Mouse (Mus musculus): Measurements from ENCODE around the gene Tulp2. TPM values are rescaled to one million over a fixed set of nuclear protein-coding genes. Genes with fewer than 3 reads are reported as not detected.
"Not testable (repeated sequence)": the region's sequence is repeated elsewhere in the genome, so short reads cannot be mapped to it uniquely, and the experiment has no call there.

Tulp2 gene
- polyA plus RNA-seq, 2 experiments from 2014 or later, result 1.2 TPM

DNA sequence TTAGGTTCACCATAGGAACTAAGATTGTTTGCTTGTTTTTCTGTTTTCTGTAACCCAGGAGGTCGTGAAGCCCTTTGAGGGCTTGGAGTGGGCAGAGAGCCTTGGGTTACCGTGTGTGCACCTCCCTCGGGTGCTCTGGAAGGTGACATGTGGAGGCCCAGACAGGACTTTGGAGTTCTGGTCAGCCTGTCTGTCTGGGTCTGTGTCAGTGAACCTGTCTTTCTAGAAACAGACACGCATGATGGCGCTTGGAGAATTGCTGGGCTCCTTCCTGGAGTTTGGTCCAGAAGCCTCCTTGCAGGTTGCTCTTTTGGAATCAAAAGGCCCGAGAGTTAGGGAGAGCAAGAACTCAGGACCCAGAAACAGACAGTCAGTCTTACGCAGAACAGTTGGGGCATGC lies 21.3 kb upstream of the Tulp2 start:
- no peak for ATAC-seq

DNA sequence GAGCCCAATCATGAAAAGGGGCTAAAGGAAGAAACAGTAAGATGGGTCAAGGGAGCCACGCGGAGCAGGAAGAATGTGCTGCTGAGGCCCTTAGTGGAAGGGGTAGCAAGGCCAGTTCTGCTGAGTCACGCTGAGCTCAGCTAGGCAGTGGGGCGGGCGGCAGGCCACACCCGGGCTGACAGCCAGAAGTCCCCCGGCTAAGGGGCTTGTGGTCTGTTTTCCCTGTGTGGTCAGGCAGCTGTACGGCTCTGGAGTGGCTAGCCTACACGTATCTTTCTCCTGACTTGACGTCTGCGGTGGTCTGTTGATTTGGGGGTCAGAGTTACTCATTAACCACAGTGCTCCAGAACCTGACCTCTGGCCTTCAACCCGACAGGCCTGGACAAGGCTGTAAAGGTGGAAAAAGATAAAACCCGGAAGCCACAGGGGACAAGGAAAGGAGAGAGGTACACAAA lies 20.8 kb upstream of the Tulp2 start:
- ATAC-seq, result no peak

DNA sequence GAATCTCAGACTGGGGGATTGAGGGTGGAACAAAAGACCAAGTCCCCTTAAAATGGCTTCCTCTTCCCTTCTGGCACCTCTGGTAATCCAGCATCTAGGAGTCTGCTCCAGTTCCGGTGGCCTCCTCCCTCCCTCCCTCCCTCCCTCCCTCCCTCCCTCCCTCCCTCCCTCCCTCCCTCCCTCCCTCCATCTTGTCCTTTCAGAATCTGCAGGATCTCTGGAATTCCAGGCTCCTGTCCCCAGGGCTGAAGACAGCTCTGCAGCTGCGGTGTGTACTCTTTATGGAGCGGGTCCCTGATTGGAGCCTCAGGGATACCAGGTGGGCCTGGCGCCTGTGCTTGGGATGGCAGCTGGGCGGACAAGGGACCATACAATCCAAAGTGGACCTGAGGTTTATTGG lies 20.4 kb upstream of the Tulp2 start:
- no peak for ATAC-seq

DNA sequence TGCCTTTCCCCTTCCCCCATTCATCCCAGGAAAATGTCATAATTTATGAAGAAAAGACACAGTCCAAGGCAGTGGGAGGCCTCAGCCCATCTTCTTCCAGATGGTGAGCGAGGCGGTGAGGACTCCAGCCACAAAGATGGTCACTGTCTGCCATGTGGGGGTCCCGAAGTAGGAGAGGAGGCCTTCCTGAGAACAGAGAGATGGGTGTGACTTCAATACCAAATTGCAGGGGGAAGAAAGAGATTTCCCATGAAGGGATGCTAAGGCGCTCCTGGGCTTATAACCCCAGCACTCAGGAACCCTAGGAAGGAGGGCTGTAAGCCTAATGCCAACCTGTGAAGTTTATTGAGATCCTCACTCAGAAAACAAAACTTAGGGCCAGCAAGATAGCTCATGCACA lies 19.9 kb upstream of the Tulp2 start:
- no peak for ATAC-seq

DNA sequence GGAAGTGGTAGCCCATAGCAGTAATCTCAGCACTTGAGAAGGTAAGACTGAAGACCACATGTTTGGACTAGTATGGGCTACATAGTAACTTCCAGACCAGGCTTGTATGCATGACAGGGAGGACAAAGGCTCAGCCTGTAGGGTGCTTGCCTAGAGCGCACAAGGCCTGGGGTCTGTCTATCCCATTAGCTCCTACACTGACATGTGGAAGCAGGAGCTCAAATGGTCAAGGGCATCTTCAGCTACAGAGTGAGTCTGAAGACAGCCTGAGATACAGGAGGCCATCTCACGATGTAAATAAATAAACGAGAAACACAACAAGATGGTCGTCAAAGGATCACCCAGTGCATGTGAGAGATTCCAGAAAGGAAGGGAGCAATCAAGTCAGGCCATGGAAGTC lies 19.4 kb upstream of the Tulp2 start:
- no peak for ATAC-seq

DNA sequence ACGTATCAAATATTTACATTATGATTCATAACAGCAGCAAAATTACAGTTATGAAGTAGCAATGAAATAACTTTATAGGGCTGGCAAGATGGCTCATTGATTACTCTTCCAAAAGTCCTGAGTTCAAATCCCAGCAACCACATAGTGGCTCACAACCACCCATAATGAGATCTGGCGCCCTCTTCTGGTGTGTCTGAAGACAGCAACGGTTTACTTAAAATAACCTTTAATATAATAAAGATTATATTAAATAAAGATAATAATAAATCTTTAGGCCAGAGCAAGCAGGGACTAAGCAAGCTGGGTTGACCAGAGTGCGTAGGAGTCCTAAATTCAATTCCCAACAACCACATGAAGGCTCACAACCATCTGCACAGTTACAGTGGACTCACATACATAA lies 18.8 kb upstream of the Tulp2 start:
- ATAC-seq, result not testable (repeated sequence)

DNA sequence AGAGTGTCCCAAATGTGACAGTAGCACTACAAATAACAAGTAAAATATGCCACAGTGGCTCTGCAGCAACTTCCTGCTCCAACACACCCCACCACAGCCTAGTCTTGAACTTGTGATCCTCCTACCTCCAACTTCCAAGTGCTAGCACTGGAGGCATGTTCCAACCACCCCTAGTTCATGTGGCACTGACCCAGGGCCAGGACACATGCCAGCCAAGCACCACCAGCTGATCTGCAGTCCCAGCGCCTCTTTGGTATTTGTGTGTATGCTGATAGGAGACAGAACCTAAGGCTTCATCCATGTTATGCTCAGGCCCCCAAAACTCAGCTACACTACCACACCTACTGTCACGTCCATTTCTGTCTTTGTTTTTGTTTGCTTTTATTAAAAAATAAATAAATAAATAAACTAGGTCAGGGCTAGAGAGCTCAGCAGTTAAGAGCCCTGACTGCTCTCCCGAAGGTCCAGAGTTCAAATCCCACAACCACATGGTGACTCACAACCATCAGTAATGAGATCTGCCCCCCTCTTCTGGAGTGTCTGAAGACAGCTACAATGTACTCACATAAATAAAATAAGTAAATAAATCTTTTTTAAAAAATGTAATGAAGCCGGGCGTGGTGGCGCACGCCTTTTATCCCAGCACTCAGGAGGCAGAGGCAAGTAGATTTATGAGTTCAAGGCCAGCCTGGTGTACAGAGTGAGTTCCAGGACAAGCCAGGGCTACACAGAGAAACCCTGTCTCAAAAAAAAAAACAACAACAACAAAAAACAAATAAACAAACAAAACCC lies 17.5 kb upstream of the Tulp2 start:
- ATAC-seq, result no peak

DNA sequence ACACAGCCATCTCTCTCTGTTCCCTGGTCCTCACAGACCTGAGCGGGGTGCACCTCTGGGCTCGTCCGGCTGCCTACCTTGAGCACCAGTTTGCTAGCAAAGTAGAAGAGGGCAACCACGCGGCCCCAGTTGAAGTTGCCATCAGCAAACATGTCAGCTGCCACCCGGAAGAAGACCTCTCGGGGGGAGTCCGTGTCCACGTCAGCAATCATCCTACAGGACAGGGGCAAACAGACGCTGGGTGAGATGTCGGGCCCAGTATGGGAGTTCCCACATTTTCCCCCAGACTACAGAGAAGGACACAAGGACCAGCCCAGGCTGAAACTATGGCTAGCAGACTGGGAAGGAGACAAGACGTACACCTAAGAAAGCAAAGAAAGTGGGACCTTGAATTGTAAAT lies 16.6 kb upstream of the Tulp2 start:
- no peak for ATAC-seq

DNA sequence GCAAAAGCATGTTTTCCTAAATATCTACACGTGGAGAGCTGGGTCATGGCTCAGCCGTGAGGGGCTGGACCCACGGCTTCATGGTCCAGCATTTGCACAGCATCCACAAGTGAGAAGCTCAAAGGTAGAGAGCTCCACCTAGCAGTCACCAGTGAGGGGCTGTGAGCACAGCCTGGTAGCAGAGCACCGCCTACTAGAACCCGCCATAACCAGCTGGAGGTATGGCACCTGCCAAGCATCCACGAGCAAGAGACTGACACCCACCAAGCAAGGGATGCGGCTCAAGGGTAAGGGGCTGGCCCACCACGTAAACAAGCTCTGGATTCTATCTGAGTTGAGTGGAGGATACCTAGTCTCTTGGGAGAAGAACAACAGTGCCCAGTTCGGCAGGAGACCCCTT lies 16.1 kb upstream of the Tulp2 start:
- ATAC-seq, result no peak

DNA sequence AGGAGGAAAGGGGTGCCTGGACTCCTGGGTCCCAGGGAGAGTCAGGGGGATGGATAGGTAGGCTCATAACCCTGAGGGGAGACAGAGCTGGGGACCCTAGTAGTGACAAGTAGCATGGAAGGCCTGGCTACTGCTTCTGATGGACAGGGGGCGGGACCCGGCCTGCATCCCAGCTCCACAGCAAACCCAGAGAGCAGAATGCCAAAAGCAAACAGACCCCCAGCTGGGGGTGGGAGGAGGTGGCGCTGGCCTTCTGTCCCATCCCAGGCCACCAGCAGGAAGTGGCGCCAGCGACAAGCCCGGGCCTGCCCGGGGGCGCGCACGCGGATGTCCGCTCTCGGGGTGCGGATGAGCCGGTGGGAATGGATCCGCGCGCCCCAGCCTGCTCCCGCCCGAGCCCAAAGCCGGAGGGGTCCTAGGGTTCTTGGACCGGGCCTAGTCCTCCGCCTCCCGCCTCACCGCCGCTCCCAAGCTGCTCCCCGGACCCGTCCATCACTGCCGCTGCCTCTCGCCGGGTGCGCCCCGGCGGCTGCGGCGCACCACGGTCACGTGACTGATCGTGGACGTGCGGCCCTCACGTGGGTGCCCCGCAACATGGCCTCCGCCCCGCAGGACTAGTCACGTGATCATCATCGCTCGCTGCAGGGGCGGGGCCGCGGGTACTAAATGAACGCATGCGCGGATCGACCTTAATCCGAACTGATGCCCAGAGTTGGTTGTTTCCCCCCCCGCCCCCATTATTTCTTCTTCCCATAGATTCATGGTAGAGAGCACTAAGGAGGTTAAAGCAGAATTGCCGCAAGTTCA lies 15.2 kb upstream of the Tulp2 start, which contains the start of gene Bax:
Bax (minus strand) TSS at position 616 of the 807 bp plus-strand sequence.
- ATAC-seq, result peak; percentile 85

DNA sequence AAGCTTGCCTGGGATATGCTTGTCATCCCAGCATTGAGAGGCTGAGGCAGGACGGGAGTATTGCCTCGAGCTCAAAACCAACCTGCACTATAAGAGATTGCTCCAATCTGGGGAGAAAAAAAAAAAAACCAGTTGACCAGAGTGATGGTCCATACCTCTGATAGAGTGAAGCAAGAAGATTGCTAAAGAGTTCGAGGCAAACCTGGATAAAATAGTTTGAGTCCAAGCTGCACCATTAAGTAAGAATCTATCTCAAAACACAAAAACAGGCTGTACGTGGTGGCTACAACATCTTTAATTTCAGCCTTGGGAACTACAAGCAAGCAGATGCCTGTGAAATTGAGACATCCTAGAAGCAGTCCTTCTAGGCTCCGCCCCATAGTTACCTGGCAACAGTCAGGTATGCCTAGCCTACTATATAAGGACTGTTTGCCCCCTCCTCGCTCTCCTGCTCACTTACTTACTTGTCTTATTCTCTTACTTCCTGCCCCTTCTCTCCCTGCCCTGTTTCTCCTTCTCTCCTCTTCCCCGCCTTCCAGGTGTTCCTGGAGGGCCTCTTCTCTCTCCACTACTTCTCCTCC lies 14.5 kb upstream of the Tulp2 start:
- ATAC-seq, result no peak

DNA sequence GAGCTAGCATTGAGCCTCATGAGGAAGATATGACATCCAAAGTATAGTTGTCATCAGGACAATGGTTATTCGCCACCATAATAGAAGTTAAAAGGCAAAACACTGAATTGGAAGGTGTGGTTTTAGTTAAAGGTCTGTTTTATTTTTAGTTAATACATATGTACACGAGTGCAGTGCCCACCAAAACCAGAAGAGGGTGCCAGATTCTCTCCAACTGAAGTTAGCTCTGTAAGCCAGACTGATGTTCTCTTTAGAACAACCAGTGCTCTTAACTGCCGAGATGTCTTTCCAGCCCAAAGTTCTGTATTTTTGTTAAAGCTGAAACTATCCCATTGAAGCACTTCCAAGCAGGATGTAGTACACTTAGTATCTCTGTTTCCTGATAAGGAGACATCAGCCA lies 10.8 kb upstream of the Tulp2 start:
- ATAC-seq, result peak; percentile 59

DNA sequence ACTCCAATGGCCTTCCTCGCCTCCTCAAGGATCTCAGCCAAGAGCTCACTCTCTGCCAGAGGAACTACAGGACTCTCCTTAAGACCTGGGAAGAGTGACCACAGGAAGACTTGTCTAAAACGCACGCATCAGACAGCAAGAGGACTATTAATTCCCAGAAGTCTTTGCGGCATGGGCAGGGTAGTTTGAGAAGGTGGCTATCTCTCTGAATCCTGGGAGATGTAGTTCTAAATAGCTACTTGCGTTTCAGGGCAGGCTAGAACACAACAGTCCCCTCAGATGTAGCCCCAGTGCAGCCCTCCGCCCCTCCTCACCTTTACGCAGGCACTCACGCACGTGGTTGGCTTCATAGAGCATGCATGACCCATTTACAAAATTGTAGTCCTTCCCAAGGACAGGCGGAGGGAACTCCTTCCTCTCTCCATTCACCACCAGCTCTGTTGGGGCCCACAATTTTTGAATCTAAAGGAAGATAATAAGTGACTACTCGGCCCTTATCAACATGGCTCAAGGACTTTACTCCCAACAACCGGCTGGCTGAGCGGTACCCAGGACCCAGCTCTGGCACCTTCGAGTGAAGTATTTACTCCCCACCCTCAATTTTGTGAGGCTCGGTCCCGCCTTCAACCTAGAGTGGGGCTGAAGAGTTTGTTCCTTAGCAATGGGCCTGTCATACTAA lies 6.2 kb upstream of the Tulp2 start:
- ATAC-seq, result no peak

DNA sequence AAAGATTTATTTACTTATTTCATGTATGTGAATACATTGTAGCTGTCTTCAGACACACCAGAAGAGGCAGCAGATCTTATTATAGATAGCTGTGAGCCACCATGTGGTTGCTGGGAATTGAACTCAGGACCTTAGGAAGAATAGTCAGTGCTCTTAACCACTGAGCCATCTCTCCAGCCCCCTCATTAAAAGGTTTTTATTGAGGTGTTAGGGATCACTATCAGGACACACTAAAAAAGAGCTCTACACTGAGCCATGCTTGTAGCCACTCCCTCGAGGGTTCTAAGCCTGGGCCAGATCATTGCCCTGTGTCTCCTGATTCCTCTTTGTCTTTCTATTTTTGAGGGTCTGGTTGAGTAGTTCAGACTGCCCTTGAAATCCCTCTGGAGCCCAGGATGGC lies 5.2 kb upstream of the Tulp2 start:
- no peak for ATAC-seq

DNA sequence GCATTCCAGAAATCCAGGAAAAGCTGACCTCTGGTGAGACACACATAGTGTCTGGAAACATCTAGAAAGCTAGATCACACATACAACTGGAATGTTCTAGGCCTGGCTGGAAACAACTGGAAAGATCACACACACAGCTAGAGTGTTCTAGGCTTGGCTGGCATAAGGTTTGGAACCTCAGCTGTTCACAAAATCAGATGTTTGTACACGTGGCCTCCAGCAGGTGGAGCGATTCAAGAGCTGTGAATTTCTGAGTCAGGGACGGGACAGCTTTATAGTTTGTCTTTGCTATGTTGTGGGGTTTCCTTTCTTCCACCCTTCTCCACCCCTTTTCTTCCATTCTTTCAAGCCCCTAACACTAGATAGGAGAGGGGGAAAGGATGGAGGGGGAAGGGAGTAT lies 4.7 kb upstream of the Tulp2 start:
- peak; percentile 81 for ATAC-seq

DNA sequence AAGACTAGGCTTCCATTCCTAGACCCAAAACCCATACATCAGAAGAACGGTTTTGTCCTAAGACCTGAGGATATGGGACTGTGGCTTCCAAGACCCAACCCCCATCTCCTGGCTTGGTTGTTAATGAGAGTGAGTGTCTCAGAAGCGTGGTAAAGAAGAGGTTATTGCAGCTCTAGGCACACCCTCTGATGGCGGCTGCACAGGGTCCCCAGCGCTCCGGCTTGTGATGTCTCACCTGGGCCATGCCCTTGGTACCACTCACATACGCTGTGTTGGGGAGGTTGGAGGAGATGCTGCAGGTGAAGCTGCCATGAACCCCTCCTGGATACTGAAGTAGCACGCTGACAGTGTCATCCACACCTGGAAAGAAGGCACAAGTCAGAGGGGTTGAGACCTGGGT lies 2.9 kb upstream of the Tulp2 start:
- ATAC-seq, result no peak

DNA sequence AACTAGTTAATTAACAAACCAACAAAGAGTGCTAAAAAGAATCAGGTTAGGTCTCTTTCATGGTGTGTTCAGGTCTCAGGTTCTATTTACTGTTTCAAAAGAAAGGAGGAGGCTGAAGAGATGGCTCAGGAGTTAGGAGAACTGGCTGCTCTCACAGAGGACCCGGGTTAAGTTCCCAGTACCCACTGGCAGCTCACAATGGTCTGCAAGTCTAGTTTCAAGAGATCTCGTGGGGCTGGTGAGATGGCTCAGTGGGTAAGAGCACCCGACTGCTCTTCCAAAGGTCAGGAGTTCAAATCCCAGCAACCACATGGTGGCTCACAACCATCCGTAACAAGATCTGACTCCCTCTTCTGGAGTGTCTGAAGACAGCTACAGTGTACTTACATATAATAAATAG lies 1.4 kb upstream of the Tulp2 start:
- ATAC-seq, result not testable (repeated sequence)

DNA sequence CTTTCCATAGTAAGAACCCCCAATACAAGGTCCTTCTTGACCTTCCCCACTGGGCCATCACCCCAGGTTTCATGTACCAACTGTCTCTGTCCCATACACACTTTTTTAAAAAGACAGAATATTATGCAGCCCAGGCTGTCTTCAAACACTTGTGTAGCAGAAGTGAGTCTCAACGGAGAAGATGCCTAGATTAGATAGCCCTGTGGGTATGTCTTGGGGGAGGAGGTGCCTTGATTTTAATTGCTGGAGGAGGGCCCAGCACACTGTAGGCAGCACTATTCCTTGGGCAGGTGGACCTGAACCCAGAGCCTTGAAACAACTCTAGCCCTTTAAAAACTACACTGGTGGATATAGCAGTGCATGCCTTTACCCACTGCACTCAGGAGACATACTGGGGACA lies 489 bp downstream of the Tulp2 start:
- no peak for ATAC-seq

DNA sequence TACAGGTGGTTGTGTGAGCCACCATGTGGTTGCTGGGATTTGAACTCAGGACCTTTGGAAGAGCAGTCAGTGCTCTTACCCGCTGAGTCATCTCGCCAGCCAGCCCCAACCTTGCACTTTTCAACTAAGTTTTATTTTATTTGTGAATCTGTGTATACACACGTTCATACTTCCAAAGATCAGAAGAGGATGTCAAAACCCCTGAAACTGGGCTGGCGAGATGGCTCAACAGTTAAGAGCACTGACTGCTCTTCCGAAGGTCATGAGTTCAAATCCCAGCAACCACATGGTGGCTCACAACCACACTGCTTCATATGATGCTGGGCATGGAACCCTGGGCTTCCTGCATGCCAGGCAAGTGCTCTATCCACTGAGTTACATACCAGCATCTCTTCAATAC lies 3.3 kb downstream of the Tulp2 start:
- ATAC-seq, result not testable (repeated sequence)

DNA sequence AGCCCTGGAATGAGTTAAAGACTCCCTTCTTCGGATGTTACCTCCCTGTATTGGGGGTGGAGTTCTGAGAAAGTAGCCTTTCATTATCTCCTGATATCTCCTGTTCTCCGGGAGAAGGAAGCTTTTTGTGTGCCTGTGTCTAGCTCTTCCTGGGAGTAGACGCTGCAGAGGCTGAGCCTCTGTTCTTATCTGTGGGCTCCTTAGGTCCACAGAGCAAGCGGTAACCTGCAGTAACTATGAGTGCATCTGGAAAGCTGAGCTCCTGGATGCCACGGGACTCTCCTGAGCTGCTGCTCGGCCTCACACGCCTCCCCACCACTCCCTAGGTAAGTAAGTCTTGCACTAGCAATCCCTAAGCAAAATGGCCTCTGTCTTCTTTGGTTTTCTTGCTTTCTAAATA lies 4.5 kb downstream of the Tulp2 start:
- no peak for ATAC-seq

DNA sequence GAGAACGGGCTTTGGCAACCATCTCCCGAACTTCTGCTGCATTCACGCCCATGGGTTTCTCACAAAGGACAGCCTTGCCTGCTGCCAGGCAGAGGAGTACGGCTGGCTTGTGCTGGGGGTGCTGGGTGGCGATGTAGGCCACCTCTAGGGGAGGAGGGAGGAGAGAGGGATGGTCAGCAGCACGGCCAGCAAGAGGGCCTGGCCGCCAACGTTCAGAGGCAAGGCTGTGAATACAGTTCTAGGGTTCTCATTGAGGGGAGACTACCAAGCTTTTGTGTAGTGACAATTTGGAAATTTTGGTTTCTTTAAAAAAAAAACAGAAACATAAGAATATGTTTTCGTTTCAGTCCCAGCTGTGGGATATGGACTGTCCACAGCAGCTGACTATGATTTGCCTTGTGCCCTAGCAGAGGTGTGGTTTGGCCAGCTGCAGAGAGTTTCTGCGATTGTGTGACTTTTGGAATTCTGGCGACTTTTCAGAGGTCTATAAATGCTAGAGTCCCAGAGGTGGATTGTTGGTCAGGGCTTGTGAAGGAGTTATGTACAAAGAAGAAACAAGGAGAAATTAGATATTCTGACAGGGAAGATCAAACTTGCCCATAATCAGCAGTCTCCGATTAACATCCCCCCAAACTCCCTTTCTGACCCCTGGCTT lies 5.2 kb downstream of the Tulp2 start, which contains the start of gene Gm45808:
Gm45808 (minus strand) TSS at position 51 of the 655 bp plus-strand sequence.
- no peak for ATAC-seq

DNA sequence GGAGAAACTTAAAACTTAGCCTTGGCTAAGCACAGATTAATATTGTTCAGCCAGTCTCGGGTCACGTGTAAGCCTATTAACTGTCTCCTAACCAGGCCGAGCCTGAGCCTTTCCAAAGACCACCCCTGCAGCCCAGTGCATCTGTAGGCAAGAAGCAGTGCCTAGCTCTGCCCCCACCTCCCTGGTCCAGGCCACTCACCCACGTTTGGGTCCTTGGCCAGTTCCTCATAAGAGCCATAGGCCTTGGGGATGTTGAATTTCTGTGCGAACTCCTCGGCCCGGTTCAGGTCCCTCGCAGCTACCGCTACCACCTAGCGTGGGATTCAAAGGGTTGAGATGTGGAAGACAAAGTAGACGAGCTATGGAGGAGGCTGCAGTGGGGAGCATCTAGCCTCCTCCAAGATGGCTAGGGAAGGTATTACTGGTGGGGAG lies 6.2 kb downstream of the Tulp2 start:
- no peak for ATAC-seq

All from CD4-positive, CD25-positive, alpha-beta regulatory T cell, adult 4 months (primary cell).